Mouse (Mus musculus): Measurements from ENCODE around the gene Ebf1.
"Not testable (repeated sequence)": the region's sequence is repeated elsewhere in the genome, so short reads cannot be mapped to it uniquely, and the experiment has no call there.

The Ebf1 gene

GRCm38 (mm10) chr11:44616788-44617712, at the start of gene Ebf1:
Gene Ebf1 (plus strand): TSS chr11:44617317.
- DNase-seq = peak; percentile 94

DNA sequence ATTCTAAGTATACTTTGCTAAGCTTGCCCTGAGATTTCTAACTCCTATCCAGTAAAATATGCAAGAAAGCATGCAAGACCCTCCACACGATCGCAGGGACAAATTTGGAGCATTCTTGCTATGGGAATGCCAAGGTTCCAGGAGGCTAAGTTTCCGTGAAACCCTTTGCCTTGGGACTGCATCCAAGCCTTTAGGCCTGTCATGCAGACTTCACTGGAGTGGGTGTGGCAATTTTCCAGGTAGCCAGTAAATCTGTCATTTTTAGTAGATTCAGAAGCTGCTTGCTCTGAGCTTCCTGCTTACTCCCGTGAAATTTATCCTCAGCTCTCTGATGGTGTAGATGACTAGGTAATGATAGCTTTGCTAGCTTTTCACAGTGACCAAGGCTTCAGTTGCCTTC, 46.8 kb upstream of the Ebf1 start:
- not testable (repeated sequence) for DNase-seq

DNA sequence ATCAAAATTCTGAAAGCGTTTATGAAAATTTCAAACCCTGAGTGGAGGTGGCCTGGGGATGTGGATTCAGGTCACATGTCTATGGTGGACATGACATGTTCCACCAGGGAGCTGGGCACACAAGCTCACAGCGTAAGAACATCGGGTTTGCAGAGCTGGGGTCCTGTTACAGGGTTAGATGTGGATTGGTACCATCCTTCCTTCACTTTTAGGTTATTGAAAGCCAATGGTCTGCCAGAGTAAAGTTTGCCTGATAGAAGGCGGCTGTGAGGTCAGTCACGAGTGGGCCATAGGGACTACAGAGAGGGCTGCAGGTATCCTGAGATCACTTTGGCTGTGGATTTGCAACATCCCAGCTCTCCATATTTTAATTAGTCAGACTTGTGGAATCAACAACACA, 44.3 kb upstream of the Ebf1 start:
- no peak for DNase-seq

DNA sequence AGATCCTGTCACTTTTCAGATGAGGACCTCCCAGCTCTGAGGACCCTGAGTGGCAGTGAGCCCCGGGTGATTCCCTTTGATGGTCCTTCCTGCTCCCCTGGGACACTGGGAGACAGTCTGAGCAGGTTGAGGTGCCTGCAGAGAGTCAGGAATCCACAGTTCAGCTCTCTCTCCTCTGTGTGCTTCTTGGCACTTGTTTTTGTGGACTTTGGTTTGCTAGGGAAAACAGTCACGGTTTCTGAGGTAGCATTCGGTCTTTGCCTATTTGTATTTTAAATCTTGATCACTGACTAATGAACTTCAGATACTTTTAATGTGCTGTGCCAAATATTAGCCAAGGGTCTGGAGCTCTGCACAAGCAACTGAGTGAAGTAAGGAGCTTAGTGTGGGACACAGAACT, 43.7 kb upstream of the Ebf1 start:
- no peak for DNase-seq

- no peak for DNase-seq
These were observed 42.7 kb upstream of the Ebf1 start for GRCm38 (mm10) chr11:44574391-44574790.

GRCm38 (mm10) chr11:44574820-44575219, 42.3 kb upstream of the Ebf1 start:
- DNase-seq = no peak

DNA sequence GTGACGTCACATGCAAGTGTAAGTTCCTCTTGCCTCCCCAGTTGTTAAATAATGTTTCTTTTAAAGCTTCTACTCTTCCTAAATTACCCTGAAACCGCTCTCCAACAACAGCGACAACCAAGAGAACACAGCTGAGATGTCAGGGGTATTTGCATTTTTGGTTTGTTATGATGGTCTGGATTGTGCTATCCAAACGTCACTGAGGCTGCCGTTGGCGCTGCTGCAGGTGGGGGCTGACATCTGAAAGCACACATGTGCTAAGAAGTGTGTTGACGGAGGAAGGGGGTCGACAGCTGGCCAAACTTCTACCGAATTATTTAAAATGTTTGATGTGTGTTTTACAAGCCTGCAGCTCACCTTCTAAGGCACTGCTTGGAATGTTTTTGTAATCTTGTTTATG, 39.2 kb upstream of the Ebf1 start:
- no peak for DNase-seq

DNA sequence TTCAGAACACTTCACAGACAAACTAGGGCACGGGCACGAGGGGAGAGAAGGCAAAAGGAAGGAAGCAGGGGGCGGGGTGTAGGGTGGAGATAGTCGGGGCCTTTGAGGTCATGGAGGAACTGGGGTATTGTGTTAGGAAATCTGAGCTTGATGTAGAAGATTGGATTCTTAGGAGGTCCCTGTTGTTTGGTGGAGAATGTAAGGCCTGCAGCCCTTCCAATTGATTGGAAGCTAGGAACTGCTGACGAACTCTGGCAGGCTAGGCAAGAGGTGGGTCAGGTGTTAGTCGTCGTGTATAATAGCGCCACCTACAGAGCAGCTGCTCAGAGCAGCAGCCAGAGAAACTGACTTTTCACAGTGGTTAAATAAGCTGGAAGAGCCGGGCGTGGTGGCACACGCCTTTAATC, 35.8 kb upstream of the Ebf1 start:
- peak; percentile 53 for DNase-seq

- DNase-seq = no peak
These were observed 30.9 kb upstream of the Ebf1 start for GRCm38 (mm10) chr11:44586047-44586696.

- DNase-seq = no peak
These were observed 24.1 kb upstream of the Ebf1 start for GRCm38 (mm10) chr11:44593016-44593415.

GRCm38 (mm10) chr11:44594768-44595167, 22.3 kb upstream of the Ebf1 start:
- no peak for DNase-seq

DNA sequence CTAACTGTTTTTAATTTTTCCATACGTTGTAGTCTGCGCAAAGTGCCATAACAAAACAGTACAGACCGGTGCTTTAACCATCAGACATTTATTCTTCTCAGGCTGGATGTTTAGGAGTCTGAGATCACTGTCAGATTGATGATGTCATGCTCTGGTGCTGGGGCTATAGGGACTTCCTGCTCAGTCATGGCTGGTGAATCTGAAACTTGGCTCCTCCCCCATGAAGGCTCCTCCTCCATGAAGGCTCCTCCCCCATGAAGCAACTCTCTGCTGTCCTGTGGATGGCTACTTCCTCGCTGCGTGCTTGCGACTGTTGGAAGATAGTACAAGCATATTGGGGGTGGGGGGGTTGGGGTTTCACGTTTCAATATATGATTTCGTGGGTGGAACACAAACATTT, 10.2 kb upstream of the Ebf1 start:
- DNase-seq = no peak

GRCm38 (mm10) chr11:44608646-44609045, 8.5 kb upstream of the Ebf1 start:
- DNase-seq = no peak

DNA sequence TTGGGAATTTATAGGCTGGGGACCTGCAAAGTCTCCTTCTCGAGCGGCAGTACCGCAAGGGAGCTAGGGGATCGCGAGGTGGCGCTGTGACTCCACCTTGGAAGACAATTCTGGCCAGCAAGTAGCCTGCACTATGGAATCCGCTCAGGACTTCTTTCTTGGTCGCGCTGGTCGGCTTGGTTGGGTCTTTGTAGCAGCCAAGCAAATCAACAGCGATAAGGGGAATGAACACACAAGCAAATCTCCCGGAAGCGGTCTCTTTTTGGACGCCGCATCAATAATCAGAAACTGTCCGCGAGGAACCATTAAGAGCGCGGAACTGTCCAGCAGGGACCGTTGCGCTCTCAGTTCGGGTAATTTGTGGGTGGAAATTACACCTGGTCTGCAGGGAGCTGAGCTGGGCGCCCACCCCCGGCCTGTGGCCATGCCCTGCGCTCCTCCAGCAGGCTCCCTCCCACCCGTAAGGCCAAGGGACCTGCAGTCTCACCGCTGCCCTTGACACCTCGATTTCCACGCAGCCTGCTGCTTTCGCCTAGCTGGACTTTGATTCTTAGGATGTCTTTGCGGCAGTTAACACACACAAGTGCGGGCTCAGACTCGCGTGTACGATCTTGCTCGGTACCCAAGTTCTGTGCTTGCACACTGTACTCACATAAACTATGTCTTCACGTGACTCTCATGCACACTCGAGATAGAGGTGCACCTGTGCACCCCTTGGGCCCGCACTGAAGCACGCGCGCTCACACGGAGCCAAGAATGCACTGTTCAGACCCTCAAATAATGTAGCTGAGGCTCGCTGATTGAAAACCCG, 5.9 kb upstream of the Ebf1 start:
- DNase-seq = peak; percentile 85

DNA sequence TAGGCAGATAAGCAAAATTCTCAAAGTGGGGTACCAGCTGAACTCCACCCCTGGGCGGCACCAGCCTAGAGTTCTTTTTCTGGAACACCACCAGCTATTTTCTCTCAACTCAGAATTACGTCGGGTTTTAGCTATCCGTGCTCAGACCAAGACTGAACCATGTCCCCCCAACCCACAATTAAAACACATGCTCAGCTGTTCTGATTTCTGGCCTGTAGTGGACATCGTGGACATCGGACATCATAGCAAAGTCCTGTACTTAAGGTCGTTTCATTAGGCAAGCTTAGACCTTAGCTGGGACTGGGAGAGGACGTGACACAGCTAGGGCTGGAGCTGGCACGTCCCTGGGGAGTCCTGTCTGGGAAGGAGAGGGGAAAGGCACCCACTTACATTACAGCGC, 5.0 kb upstream of the Ebf1 start:
- no peak for DNase-seq

DNA sequence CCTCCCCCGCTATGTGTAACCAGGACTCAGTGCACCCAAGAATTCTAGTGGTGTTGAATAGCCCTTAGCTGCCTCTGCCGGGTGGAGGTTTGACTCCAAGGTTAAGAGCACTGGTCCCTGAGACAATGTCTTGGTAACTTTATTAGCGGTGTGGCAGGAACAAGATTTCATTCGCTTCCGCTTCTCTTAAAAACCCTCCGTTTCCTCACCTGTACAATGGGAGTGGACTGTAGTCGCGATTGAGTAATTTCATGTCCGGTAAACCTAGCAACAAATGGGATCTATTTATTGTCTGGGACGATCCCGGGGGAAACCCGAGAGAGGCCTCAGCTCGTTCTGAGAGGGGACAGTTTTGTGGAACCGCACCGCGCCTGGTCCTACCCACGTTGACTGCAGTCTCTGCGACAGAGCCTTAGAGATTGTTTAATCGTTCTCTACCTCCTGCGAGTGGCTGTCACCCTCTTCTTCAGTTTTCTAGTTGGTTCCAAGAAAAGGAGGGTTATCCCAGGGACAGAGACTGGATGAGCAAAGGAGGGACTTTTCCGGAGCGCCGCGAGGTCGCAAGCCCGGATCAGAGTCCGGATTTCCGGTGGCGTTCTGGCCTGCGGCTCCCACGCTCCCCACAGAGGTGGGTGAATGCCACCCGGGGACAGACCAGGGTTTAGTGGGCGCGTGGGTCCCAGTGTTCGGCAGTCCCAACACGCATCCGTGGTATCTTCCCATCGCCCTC, 4.3 kb upstream of the Ebf1 start:
- no peak for DNase-seq

- DNase-seq = no peak
These were observed 3.5 kb upstream of the Ebf1 start for GRCm38 (mm10) chr11:44613411-44614180.

GRCm38 (mm10) chr11:44616078-44616787, 884 bp upstream of the Ebf1 start:
- DNase-seq = no peak

- DNase-seq = peak; percentile 66
These were observed 843 bp downstream of the Ebf1 start for GRCm38 (mm10) chr11:44617734-44618586.
